Mouse (Mus musculus): ENCODE data around the gene M1ap. TPM values are rescaled to one million over a fixed set of nuclear protein-coding genes. Genes with fewer than 3 reads are reported as not detected.

M1ap gene
- total RNA-seq, 2 experiments from 2014 or later: 0.88 TPM; not detected in 1

DNA sequence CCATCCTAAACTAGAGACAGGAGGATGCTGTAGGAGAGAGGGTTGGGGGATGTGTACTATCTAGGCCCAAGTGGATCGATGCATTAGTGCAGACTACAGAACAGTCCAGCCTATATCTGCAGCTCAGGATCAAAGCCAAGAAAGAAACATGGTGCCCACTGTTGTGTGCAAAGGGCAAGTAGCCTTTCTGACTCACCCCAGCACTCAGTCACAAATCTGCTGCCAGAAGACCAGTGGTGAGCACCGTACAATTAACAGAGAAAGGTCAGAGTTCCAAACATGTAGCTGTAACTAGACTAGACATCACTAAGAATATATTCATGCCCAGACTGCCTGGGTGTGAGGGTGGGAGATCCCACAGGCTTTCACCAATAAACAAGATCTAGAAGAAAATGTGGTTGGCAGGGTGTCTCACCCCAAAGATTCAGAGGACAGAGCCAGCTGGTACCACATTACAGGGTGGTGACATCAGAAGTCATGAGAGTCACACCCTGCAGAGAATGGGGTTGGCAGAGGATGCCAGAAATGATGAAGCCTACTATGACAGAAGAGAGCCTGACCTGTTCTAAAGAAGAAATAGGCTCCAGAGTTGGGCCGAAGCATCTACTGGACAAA is 12.0 kb upstream of the M1ap start:
- no peak for DNase-seq (ENCODE audit: low spot score in 2 of 2)

- peak in 1 of 2 experiments; percentile 26 for DNase-seq (ENCODE audit: low spot score in 2 of 2)
Observed at GRCm38 (mm10) chr6:82939167-82939912, 7.4 kb upstream of the M1ap start, which contains the start of gene Sema4f. Gene Sema4f, minus strand, starts transcription at chr6:82939769.

DNA sequence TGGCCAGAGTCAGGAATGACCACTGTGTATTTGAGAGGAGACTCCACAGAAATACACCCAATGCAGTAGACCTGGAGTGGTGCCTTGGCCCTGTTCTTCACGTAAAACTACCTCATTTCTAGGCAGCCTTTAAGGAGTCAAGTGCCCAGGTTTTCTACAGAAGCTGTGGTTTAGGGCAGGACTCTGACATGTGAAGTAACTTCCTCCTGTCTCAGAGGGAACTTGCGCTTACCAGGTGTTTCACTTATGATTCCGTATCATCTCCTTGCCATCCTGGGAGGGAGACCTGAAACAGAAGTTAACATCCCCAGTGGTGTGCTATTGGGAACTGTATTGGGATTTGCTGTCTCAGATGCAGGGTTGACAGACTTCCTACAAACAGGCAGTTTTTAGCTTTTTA is 5.9 kb upstream of the M1ap start:
- no peak for DNase-seq (ENCODE audit: low spot score in 2 of 2)

GRCm38 (mm10) chr6:82945750-82946149 is 952 bp upstream of the M1ap start:
- no peak for DNase-seq (ENCODE audit: low spot score in 2 of 2)

DNA sequence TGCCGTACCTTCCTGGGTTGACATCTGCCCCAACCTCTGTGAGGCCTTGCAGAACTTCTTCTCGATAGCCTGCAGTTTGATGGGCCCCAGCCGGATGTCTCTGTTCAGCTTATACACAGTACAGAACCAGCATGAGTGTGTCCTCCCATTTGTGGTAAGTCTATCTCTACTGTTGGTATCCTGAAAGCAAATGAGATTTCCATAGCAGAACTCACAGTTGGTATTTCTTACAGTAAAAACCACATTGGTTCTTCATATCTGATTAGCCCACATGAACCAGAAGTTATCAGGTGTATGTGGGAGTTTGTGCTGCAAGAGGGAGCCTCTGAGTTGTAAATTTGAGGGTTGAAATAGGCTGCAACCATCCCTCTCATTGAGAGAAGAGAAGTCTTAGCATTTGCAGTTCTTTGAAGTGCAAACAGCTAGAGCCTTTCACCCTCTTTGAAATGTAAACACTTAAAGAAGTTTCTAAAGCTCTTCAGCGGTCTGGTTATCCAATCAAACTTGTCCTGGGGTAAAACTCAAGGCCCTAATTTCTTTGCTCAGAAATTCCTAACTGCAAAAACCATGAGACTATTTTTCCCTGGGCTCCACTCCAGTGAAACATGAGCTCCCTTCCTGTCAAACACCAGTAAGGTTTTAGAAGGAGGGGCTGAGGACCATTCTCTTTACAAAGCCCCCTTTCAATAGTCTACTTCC is 10.0 kb downstream of the M1ap start:
- DNase-seq (ENCODE audit: low spot score in 2 of 2): no peak

- no peak for DNase-seq (ENCODE audit: low spot score in 2 of 2)
Observed at GRCm38 (mm10) chr6:82961664-82962063, 15.0 kb downstream of the M1ap start.

- no peak for DNase-seq (ENCODE audit: low spot score in 2 of 2)
Observed at GRCm38 (mm10) chr6:82969249-82970084, 22.8 kb downstream of the M1ap start.

DNA sequence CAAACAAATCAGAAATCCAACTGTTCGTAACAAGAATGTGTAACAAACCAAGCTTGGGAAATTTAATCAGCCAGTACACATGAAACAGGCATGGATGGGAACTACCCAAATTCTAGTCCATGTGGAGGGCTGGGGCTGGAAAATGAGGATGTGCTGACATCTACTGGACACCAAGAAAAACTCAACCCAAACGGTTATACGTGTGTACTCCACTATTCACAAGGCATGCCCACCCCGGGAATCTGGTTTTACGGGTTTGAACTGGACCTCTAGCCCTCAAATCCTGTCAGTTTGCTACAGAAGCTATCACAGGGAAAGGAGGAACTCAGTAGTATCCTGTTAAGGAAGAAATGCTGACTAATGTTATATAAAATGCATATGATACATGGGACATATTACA is 24.3 kb downstream of the M1ap start:
- peak in 1 of 2 experiments; percentile 29 for DNase-seq (ENCODE audit: low spot score in 2 of 2)

GRCm38 (mm10) chr6:82987411-82987971 is 40.8 kb downstream of the M1ap start:
- no peak for DNase-seq (ENCODE audit: low spot score in 2 of 2)

- no peak for DNase-seq (ENCODE audit: low spot score in 2 of 2)
Observed at GRCm38 (mm10) chr6:82993696-82994095, 47.0 kb downstream of the M1ap start.

DNA sequence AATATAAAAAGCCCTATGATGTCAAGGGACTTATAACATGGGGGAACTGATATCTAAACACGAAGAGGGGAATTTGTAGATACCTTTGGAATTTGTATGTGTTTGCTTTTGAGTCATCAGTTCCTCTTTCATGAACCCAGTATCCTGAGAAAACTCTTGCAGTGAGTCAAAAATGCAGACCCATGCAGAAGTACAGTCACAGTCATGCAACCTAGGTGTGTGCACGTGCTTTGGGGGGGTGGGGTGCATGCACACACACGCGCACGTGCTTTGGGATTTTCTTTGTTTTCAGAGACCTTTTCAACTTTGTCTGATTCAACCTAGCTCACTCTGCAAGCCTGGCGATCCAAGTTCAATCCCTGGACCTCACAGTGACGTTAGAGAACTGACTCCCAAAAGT is 47.7 kb downstream of the M1ap start:
- DNase-seq (ENCODE audit: low spot score in 2 of 2): no peak

DNA sequence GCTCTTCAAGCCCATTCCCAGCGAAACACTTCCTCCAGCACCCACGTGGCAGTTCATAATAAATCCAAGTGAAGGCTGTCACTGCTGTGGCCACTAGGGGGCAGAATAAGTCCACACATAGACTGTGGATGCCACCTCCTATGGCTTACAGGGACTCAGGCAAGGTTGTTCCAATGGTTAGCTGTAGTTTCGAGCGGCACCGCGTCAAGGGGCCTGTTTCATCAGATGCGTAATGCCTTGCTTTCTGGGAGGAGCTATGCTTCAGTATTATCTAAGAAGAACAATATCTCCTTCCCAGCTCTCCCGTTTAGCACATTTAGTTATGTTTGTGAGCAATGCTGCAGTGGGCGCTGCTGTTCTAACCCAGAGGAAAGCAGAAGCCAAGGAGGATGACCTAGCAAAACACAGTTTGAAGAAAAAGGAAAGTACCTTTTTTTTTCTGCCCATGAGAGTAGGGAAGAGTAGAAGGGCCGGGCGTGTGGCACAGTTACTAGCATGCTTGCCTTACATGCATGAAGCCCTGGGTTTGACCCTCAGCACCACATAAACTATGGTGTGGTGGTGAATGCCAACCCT is 50.1 kb downstream of the M1ap start:
- peak; percentile 71 to 86 for DNase-seq (ENCODE audit: low spot score in 2 of 2)

DNA sequence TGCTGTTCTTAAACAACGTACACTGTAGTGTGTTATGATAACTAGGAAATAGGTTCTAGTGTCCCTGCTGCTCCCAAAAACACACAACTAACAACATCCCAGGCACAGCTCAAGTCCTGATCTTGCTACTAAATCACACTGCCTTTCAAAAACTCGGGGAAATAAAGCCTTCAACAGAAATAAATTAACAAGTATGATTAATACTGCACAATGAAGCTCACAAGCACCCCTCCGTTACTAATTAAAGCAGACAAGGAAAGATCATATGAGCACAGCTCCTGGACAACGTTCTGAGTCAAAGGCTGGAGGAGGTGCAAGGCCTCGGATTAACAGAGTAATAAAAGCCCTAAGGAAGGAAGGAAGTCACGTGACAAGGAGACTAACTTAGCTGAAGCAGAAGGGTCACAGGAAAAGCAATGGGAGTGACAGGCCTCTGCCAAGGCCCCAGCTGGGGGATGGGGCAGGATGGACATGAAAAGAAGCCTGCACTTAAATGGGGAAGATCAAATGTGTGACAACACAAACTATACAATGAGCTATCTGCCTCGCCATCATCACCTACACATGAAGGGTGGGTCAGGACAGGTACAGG is 50.9 kb downstream of the M1ap start:
- DNase-seq (ENCODE audit: low spot score in 2 of 2): no peak

GRCm38 (mm10) chr6:82998326-82998725 is 51.6 kb downstream of the M1ap start:
- no peak for DNase-seq (ENCODE audit: low spot score in 2 of 2)

DNA sequence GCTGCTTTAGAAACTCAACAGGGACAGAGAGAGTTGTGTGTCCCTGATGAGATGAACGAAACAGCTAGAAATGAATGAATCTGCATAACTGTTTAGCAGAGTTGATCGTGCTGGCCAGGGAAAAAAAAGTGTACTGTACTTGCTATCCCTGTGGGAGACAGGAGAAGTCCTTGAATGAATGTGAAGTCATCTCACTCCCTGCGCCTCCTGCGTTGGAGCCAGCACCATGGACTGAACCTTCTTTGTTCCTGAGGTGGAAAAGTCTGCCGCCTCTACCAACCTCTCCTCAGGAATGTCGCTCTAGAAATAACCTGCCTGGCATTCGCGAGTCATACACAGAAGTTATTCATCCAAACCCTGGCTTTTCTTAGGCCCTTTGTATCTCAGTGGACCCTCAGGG is 53.3 kb downstream of the M1ap start:
- DNase-seq (ENCODE audit: low spot score in 2 of 2): no peak

GRCm38 (mm10) chr6:83003082-83003481 is 56.4 kb downstream of the M1ap start:
- DNase-seq (ENCODE audit: low spot score in 2 of 2): no peak

DNA sequence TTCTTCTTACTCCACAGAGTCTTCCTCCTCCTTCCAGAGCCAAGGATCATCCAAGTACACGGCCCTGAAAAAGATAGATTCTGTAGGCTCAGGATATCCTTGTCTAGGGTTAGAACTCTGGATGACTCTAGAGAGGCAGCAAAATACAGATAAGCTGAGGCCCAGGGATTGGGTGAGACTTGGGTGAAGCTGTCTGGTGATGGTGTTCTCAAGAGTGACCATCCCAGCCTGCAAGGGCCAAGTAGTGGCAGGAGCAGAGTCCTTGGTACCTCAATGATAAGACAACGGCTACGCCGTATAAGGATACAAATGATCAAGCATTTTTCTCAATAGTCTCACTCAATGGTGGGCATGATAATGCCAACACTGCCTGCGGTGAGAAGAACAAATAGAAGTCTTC is 57.1 kb downstream of the M1ap start:
- no peak for DNase-seq (ENCODE audit: low spot score in 2 of 2)

DNA sequence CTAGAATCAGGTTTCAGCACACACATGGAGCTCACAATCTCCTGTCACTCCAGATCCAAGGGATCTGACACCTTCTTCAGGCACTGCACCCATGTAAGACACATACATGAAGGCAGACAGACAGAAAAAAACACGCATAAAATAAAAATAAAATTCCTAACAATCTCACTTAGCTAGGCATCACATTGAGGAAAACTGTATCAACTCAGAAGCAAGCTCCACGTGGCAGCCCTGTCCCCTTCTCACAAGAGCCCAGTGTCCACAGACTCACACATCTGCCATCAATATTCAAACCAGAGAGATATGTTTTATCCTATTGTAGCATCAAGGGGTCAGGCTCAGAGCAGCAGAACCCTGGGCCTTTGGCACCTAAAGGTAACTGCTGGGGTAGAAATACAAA is 57.6 kb downstream of the M1ap start:
- DNase-seq (ENCODE audit: low spot score in 2 of 2): no peak

DNA sequence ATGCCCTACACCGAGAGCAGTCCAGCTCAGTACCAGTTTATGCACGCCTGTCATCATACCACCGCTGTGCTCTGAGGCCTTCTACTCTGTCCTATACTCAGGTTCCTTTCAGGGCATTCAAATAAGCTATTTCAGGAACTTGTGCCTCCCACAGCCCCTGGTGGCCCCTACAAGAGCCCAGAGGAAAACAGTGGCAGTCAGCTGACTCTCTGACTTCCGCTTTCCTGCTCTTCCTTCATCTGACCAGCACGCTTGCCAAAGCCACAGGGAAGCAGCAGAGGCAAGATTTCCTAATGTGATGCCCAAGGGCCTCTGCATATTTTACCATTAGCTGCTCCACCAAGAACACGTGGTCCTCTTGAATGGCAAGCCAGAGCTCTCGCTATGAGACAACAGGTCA is 58.2 kb downstream of the M1ap start:
- DNase-seq (ENCODE audit: low spot score in 2 of 2): no peak

DNA sequence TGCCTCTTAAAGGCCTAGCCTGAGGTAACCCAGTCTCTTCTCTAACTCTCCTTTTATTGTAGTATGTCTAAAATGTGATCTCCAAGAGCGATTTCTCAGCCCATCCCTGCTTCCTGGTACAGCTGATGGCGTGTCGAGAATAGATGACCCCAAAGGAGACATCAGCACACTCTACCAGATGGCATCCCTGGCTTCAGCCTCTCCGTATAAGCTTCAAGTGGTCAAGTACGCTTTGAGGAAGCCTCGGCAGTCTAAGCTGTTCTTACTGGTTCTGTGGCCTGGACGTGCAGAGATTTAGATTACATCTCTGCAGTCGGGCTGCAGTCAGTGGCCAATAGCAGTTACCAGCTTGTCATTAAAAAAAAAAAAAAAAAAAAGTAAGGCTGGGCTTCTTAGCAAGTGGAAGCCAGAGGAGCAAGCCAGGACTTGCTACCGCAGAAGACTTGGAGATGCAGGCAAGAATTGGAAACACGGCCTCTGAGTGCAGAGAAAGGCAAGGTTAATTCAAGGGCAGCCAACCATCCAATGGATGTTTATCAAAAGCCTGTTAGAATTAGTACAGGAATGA is 58.8 kb downstream of the M1ap start:
- DNase-seq (ENCODE audit: low spot score in 2 of 2): no peak
